ENCODE assay signal across 12 mouse cellular contexts in the genomic region with DNA sequence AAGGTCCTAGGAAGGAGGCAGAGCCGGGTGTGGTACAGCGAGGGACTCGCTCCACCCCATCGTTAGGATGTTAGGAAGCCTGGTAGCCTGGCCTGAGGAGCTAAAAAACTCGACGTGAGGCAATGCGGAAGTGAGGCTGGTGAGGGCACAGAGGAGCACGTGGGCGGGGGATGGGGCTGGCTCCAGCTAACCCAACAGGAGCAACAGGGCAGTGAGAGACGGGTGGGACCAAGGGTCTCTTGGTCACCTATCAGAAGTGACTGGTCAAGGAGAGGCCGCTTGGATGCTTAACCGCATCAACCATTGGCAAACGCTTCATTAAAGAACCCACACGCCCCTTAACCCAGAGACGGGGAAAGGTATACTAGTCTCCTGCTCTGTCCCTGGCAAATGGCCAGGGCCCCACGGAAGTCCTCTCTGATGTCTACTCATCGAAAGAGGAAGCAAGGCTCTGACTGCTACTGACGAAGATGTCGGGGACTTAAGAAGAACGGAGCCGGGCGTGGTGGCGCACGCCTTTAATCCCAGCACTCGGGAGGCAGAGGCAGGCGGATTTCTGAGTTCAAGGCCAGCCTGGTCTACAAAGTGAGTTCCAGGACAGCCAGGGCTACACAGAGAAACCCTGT. TPM values are rescaled to one million over a fixed set of nuclear protein-coding genes. Genes with fewer than 3 reads are reported as not detected.
A peak's percentile ranks its signal among the peaks of the same experiment; 100 is the strongest.
DNase-seq lines count a peak whose midpoint lies in the region; ATAC-seq and TF ChIP-seq lines count a peak whose summit lies in the region.
"Had no signal": no experiment of that assay in that cellular context is flagged by ENCODE, and none has a peak within 500 bp of the region (broad histone marks: within the 10 kb centered on the region; RNA-seq: fewer than 3 reads in every experiment).

No protein-coding gene starts in this region.

- no peaks in the 10 kb centered on the region for H3K9me3 ChIP-seq in heart, embryonic 11.5 days (replicated peaks; ENCODE audit: control insufficient read depth, low read length)
- H3K9me3 ChIP-seq in CH12.LX (replicated peaks; ENCODE audit: low read length), result no peaks in the 10 kb centered on the region
- no peaks in the 10 kb centered on the region for H3K9me3 ChIP-seq in embryonic facial prominence, embryonic 10.5 days
- H3K9me3 ChIP-seq: forebrain, embryonic 13.5 days; hindbrain, embryonic 15.5 days had no signal

- no peaks in the 10 kb centered on the region for H3K27me3 ChIP-seq in heart, embryonic 11.5 days (ENCODE audit: control insufficient read depth, insufficient read depth, low read length)
- no peaks in the 10 kb centered on the region for H3K27me3 ChIP-seq in CH12.LX (replicated peaks)
- H3K27me3 ChIP-seq in embryonic facial prominence, embryonic 10.5 days (replicated peaks; ENCODE audit: low read depth, poor library complexity, severe bottlenecking), result no peaks in the 10 kb centered on the region
- H3K27me3 ChIP-seq: forebrain, embryonic 13.5 days; hindbrain, embryonic 15.5 days had no signal

- no peaks in the 10 kb centered on the region; the same call in 1 of the 2 replicates for H3K36me3 ChIP-seq in heart, embryonic 11.5 days (ENCODE audit: control insufficient read depth, insufficient read depth, low read length)
- peaks cover 35 to 54% of the 10 kb centered on the region in 2 experiments for H3K36me3 ChIP-seq in CH12.LX (replicated peaks in 1 of 2; ENCODE audit: control insufficient read depth in 1 of 2, insufficient read depth in 1 of 2, low read length in 1 of 2)
- peaks cover 56% of the 10 kb centered on the region for H3K36me3 ChIP-seq in embryonic facial prominence, embryonic 10.5 days (replicated peaks)
- H3K36me3 ChIP-seq: hindbrain, embryonic 15.5 days had no signal

- in situ Hi-C loops in CH12.LX (cut with MboI; ENCODE audit: low pct_ligation_motif_present, low pct_unique_long_range_greater_than_20kb, low sequenced_read_pairs), result no loop called here

- H3K79me2 ChIP-seq in CH12.LX (replicated peaks; ENCODE audit: control insufficient read depth, extremely low read depth, insufficient read depth, poor library complexity, severe bottlenecking), result peaks cover 29% of the 10 kb centered on the region

- TF ChIP-seq RAD21 in CH12.LX (IDR thresholded peaks at IDR 0.05; ENCODE audit: low read depth, low read length), result no peak

- WGBS in heart, embryonic 11.5 days (ENCODE audit: insufficient replicate concordance), result 90% methylated on average over 26 of the region's 26 CpGs
- 91% methylated on average over 26 of the region's 26 CpGs for WGBS in embryonic facial prominence, embryonic 10.5 days

- peak; percentile 15; the same call in 1 of the 2 replicates for TF ChIP-seq POLR2A in CH12.LX (IDR thresholded peaks at IDR 0.05; ENCODE audit: low read depth, low read length)

- no peak for ATAC-seq in heart, embryonic 11.5 days (replicated peaks; ENCODE audit: insufficient number of reproducible peaks, low FRiP score, low TSS enrichment)
- ATAC-seq in neutrophil, adult 5-6 weeks (ENCODE audit: extremely low read depth, insufficient number of reproducible peaks, low FRiP score, poor library complexity, severe bottlenecking), result peak; percentile 59
- ATAC-seq: forebrain, embryonic 13.5 days had no signal

- H3K9ac ChIP-seq in heart, embryonic 11.5 days (ENCODE audit: low read depth, low read length), result no peak overlapping the region
- H3K9ac ChIP-seq in CH12.LX (ENCODE audit: insufficient read depth, low read depth), result no peak overlapping the region
- H3K9ac ChIP-seq: forebrain, embryonic 13.5 days; hindbrain, embryonic 15.5 days had no signal

- H3K27ac ChIP-seq in heart, embryonic 11.5 days (ENCODE audit: low read depth, low read length), result no peak overlapping the region
- peak overlapping the region; percentile 11; the same call in 1 of the 2 replicates for H3K27ac ChIP-seq in CH12.LX (ENCODE audit: insufficient read depth, low read depth)
- no peak overlapping the region for H3K27ac ChIP-seq in embryonic facial prominence, embryonic 10.5 days (replicated peaks)
- H3K27ac ChIP-seq: forebrain, embryonic 13.5 days; hindbrain, embryonic 15.5 days had no signal

- no peak overlapping the region for H3K4me2 ChIP-seq in heart, embryonic 11.5 days
- H3K4me2 ChIP-seq in CH12.LX (ENCODE audit: insufficient read depth, low read depth, poor library complexity, severe bottlenecking), result no peak overlapping the region
- H3K4me2 ChIP-seq: forebrain, embryonic 13.5 days; hindbrain, embryonic 15.5 days had no signal

- H3K4me3 ChIP-seq in heart, embryonic 11.5 days (ENCODE audit: low read depth, low read length), result no peak overlapping the region
- no peak overlapping the region for H3K4me3 ChIP-seq in CH12.LX (replicated peaks in 1 of 3; ENCODE audit: low read depth in 2 of 3, low read length in 2 of 3, poor library complexity in 1 of 3)
- H3K4me3 ChIP-seq in embryonic facial prominence, embryonic 10.5 days, result no peak overlapping the region
- H3K4me3 ChIP-seq: forebrain, embryonic 13.5 days; heart, adult 2 months; hindbrain, embryonic 15.5 days had no signal

- peak; percentile 18 to 37 for DNase-seq in heart, adult 9 months (ENCODE audit: low spot score in 2 of 2)
- DNase-seq in CH12.LX (ENCODE audit: extremely low read depth), result no peak
- peak; percentile 18 for DNase-seq in induced T-regulatory cell, adult 2 months (ENCODE audit: low read depth)
- DNase-seq in urinary bladder, postnatal 14 days (ENCODE audit: low spot score), result no peak
- DNase-seq in kidney, adult 11 months, result no peak
- DNase-seq in embryonic facial prominence, embryonic 10.5 days (ENCODE audit: low spot score), result no peak
- DNase-seq: cerebellum, adult 11 months had no signal

- TF ChIP-seq CTCF in CH12.LX (conservative IDR thresholded peaks at IDR 0.05 in 1 of 2, IDR thresholded peaks at IDR 0.05 in 1 of 2; ENCODE audit: low read depth in 2 of 2, low read length in 2 of 2), result no peak

- peaks cover 13% of the 10 kb centered on the region; the same call in 1 of the 2 replicates for H3K4me1 ChIP-seq in heart, embryonic 11.5 days (ENCODE audit: control insufficient read depth, insufficient read depth, low read length)
- H3K4me1 ChIP-seq in CH12.LX (ENCODE audit: control insufficient read depth in 1 of 2, insufficient read depth in 2 of 2), result peaks cover 21 to 59% of the 10 kb centered on the region in 2 experiments
- H3K4me1 ChIP-seq in embryonic facial prominence, embryonic 10.5 days, result peaks cover 31% of the 10 kb centered on the region

- dilution Hi-C loops in CH12.LX (cut with MboI; ENCODE audit: extremely low pct_ligation_motif_present, extremely low pct_unique_long_range_greater_than_20kb, low sequenced_read_pairs), result no loop called here

- TF ChIP-seq EP300 in CH12.LX (IDR thresholded peaks at IDR 0.05; ENCODE audit: low read length), result no peak

TF ChIP-seq in CH12.LX, 34 proteins besides CTCF, POLR2A, EP300 and RAD21 (continues in another document):
- no peak for TF ChIP-seq ZKSCAN1 (IDR thresholded peaks at IDR 0.05; ENCODE audit: borderline replicate concordance, low read depth, low read length)
- TF ChIP-seq MAZ (IDR thresholded peaks at IDR 0.05; ENCODE audit: low read depth, low read length), result no peak
- peak; percentile 26; the same call in 1 of the 2 replicates for TF ChIP-seq SIN3A (IDR thresholded peaks at IDR 0.05; ENCODE audit: low read length)
- TF ChIP-seq JUN (IDR thresholded peaks at IDR 0.05; ENCODE audit: insufficient read depth, low read depth, low read length), result no peak
- no peak for TF ChIP-seq ZNF384 (IDR thresholded peaks at IDR 0.05; ENCODE audit: low read depth, low read length)
- TF ChIP-seq USF2 (conservative IDR thresholded peaks at IDR 0.05; ENCODE audit: low read depth, low read length), result no peak
- 0 out of 2 replicates have a peak, but pooled peaks have one; percentile 42 for TF ChIP-seq BHLHE40 (IDR thresholded peaks at IDR 0.05; ENCODE audit: low read depth, low read length)
- TF ChIP-seq SMC3 (IDR thresholded peaks at IDR 0.05; ENCODE audit: low read depth, low read length), result no peak
- TF ChIP-seq TCF12 (IDR thresholded peaks at IDR 0.05; ENCODE audit: low read depth, low read length), result no peak

RNA-seq across cellular contexts. Expression of a gene that starts 2.6 kb away (rescaled TPM):
- 110 and 117 TPM in 2 replicates for polyA plus RNA-seq in heart, embryonic 11.5 days (2014; fragmentation: Nextera tagmentation; extraction: Ambion mirVana)
- total RNA-seq in CH12.LX (2012; rRNA removed), result 417 and 423 TPM in 2 replicates
- 135 and 141 TPM in 2 replicates for total RNA-seq in CH12.LX (2014; rRNA removed)
- polyA plus RNA-seq in CH12.LX (2012; ENCODE audit: insufficient read length, low read depth), result 219 and 264 TPM in 2 replicates
- 194 and 214 TPM in 2 replicates for total RNA-seq in neutrophil, adult 5-6 weeks (2017)
- 92.6 and 95.4 TPM in 2 replicates for polyA plus RNA-seq in embryonic facial prominence, embryonic 10.5 days (2016; fragmentation: Nextera tagmentation; extraction: Ambion mirVana)

RNA-seq across cellular contexts. Expression of a gene that starts 14.3 kb away (rescaled TPM):
- 11.0 and 14.6 TPM in 2 replicates for polyA plus RNA-seq in heart, embryonic 11.5 days (2014; fragmentation: Nextera tagmentation; extraction: Ambion mirVana)
- total RNA-seq in CH12.LX (2012; rRNA removed), result not detected in 2 replicates
- not detected in 2 replicates for total RNA-seq in CH12.LX (2014; rRNA removed)
- not detected in 2 replicates for polyA plus RNA-seq in CH12.LX (2012; ENCODE audit: insufficient read length, low read depth)
- 61.8 and 71.5 TPM in 2 replicates for total RNA-seq in neutrophil, adult 5-6 weeks (2017)
- 4.3 and 5.2 TPM in 2 replicates for polyA plus RNA-seq in embryonic facial prominence, embryonic 10.5 days (2016; fragmentation: Nextera tagmentation; extraction: Ambion mirVana)

RNA-seq across cellular contexts. Expression of a gene that starts 20.6 kb away (rescaled TPM):
- polyA plus RNA-seq in heart, embryonic 11.5 days (2014; fragmentation: Nextera tagmentation; extraction: Ambion mirVana), result 99.5 and 101 TPM in 2 replicates
- total RNA-seq in CH12.LX (2012; rRNA removed), result 44.6 and 45.2 TPM in 2 replicates
- 39.1 and 41.5 TPM in 2 replicates for total RNA-seq in CH12.LX (2014; rRNA removed)
- polyA plus RNA-seq in CH12.LX (2012; ENCODE audit: insufficient read length, low read depth), result 50.5 and 52.3 TPM in 2 replicates
- total RNA-seq in neutrophil, adult 5-6 weeks (2017), result 41.5 and 43.4 TPM in 2 replicates
- 195 and 208 TPM in 2 replicates for polyA plus RNA-seq in embryonic facial prominence, embryonic 10.5 days (2016; fragmentation: Nextera tagmentation; extraction: Ambion mirVana)

RNA-seq across cellular contexts. Expression of a gene that starts 27.7 kb away (rescaled TPM):
- 953 and 1,053 TPM in 2 replicates for polyA plus RNA-seq in heart, embryonic 11.5 days (2014; fragmentation: Nextera tagmentation; extraction: Ambion mirVana)
- total RNA-seq in CH12.LX (2012; rRNA removed) (699 and 716 TPM in 2 replicates), CH12.LX (2014; rRNA removed) (664 and 673 TPM in 2 replicates)
- 251 and 338 TPM in 2 replicates for polyA plus RNA-seq in CH12.LX (2012; ENCODE audit: insufficient read length, low read depth)
- 208 and 251 TPM in 2 replicates for total RNA-seq in neutrophil, adult 5-6 weeks (2017)
- 555 and 612 TPM in 2 replicates for polyA plus RNA-seq in embryonic facial prominence, embryonic 10.5 days (2016; fragmentation: Nextera tagmentation; extraction: Ambion mirVana)

RNA-seq across cellular contexts. Expression of a gene that starts 36.7 kb away (rescaled TPM):
- 140 and 165 TPM in 2 replicates for polyA plus RNA-seq in heart, embryonic 11.5 days (2014; fragmentation: Nextera tagmentation; extraction: Ambion mirVana)
- 90.3 and 123 TPM in 2 replicates for total RNA-seq in CH12.LX (2012; rRNA removed)
- 187 TPM in 2 replicates for total RNA-seq in CH12.LX (2014; rRNA removed)
- polyA plus RNA-seq in CH12.LX (2012; ENCODE audit: insufficient read length, low read depth), result 179 TPM in 2 replicates
- total RNA-seq in neutrophil, adult 5-6 weeks (2017), result 77.4 and 85.8 TPM in 2 replicates
- 121 and 133 TPM in 2 replicates for polyA plus RNA-seq in embryonic facial prominence, embryonic 10.5 days (2016; fragmentation: Nextera tagmentation; extraction: Ambion mirVana)

Comparison
In these comparisons a context has a peak if more than half of its experiments do, and no peak if none do; other contexts are left out.
1. DNase-seq: peak in heart, adult 9 months (2 of 2) and induced T-regulatory cell, adult 2 months (single experiment); none in CH12.LX (single experiment), urinary bladder, postnatal 14 days (single experiment), kidney, adult 11 months (single experiment) and embryonic facial prominence, embryonic 10.5 days (single experiment).